Mouse (Mus musculus) right cerebral cortex, postnatal 36 days (tissue): ENCODE results near the gene Hsf5.

Experiments
- DNase-seq, 2 experiments: peaks; one replicate each; pipeline ENCODE4 v3.0.0; 2022; ENCODE audit warnings: low spot score in 2 of 2, mixed read lengths in 1 of 2

The Hsf5 gene

DNA sequence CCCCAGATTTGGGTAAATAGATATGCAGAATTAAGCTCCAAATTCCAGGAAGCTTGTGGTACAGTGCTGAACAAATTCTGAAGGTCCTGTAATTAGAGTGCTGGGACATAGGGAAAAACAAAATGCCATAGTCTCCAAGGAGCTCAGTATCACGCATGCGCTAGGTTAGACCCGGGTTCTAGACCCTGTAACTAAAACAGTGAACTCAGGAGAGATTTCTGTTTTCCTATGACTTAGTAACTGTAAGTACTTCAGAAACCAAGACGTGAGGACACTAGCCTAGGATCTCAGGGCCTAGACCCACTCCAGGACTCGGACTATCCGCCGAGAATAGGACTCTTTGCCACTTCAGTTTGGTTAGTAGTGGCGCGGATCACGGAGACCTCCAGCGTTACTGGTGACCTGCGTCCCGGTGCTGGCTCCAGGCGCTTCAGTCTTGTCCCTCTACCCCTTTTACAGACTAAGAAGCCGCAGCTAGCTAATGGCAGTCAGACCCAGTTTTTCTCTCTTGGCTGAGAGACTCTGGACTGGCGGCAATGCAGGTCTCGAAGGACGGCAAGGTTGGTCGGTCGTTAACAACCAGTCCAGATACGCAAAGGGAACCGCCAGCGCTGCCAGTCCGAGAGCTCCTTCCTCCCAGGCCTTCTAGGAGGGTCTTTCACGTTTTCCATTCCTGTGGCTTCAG, 26.0 kb upstream of the Hsf5 start:
- peak in 1 of 2 experiments; percentile 26 for DNase-seq

DNA sequence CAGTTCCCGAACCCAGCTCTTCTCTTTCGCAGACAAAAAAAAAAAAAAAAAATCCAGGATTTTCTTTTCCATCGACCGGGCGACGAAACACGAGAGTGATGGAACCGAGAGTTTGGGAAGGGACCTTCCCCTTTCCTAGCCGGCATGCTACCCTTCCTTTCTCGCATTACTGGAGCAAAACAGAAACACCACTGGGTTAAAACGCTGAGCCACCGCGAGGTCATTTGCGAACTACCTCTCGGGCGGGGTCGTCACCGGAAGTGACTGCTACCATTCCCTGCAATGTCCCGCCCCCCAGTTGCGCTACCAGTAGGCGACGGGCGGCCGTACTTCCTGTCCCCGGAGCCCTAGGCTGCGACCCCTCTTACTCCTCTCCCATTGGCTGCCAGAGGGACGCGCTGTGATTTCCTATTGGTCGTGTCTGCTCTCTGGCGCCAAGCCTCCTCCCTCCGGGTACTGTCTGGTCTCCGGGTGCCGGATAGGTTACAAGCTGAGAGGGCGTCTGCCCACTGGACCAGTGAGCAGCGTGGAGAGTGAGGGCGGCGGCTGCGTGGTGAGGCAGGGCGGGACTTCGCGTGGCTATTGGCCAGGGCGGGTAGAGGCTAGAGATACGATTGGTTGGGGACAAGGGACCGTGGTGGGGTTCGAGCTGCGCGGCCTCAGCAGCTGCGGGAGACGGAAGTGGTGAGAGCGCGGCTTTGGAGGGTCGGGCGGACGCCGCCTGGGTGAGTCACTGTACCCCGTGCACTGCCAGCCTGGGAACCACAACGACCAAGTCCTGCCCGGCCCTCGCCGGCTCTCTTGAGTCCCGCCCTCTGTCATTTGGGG, 25.2 kb upstream of the Hsf5 start, which contains the start of gene Mtmr4:
TSS of gene Mtmr4 (plus strand) at position 637 of the 828 bp plus-strand sequence.
- DNase-seq, result peak; percentile 100

DNA sequence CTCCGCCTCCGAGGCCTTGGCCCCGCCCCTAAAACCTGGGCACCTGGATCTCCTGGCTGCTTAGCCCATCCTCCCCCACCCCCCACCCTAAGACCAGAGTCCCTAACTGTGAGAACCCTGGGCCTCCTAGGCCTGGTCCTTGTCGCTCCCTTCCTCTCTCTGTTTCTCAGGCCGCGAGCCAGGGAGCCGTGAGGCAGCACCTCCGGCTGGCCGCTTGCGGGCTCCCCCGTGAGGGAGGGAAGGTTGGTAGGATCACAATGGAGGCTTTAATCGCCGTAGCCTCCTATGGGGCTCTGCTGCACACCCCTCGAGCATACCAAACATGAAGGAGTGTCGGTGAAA, 24.6 kb upstream of the Hsf5 start:
- no peak for DNase-seq

DNA sequence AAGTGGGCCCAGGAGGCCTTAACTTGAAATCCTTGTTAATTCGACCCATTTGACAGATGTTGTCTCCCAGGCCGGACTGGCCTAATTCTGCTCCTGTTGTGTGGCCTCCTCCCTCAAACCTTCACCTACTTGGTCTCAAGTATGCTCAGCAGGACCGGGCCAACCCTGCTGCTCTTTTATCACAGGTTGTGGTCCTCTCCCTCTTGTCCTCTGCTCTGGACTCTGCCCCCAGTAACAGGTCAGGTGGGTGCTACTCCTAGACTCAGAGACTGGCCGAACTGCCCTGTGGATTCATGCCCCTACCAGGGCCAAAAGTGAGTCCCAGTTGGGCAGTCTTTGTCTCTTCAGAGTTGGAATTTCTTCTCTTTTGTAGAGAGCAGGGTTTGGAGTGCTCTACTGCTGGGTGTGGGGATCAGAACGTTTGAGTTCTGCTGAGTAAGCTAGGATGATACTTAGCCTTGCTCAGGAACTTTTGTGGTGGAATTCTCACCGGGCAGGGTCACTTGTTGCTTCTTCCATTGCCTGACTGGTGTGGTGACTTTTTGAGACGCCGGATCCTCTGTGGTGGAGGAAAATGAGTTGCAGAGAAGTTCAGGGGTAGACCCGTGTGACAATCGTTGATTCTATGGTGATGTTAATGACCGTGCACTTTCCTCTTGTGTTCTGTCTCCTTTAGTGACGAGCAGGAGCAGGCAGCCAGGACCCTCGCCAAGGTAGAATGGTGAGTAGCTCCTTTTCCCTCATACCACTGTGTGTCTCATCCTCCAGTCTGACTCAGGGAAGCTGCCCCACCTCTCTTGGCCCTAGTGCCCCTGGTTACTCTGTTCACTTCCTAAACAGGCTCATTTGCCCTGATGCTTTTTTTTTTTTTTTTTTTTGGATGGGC, 24.0 kb upstream of the Hsf5 start:
- DNase-seq, result no peak

DNA sequence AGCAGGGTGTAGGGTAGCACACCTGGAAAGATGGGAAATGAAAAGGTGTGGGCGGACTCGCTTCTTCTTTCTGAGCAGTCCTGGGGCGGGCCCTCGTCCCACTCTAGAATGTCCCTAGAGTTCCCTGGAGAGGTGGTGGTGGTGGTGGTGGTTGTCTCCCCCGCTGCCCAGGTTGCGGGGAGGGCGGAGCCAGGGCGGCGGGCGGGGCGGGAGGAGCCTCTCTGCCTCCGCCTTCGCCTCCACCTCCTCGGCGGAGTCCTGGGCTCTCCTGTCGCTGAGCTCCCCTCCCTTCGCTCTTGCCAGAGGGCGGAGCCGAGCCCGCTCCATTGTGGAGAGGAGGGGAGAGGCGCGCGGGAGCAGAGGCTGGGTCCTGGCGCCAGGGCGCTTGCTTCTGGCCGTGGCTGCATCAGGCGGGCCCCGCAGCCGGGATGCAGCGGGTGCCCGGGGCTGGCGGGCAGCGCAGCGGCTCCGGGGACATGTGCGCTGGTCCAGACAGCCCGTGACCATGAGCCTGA, 21.6 kb upstream of the Hsf5 start:
- DNase-seq, result peak; percentile 84 to 86

DNA sequence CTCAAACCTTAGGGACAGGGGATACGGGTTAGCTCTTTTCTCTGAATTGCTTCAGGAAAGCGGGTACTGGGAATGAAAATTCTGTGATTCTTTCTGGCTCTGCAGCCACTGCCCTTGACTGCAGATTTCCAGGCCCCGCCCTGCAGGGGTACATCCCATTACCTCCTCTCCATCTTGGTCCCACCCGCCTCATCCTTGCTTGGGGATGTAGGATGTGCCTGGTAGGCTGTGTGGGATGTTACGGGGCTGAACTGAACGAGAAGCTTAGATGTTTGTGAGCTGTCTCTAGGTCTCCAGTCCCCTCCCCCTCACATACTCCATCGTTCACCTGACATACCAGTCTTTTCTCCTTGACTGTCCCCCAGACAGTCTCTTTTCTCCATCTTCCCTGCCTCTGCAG, 21.0 kb upstream of the Hsf5 start:
- no peak for DNase-seq

DNA sequence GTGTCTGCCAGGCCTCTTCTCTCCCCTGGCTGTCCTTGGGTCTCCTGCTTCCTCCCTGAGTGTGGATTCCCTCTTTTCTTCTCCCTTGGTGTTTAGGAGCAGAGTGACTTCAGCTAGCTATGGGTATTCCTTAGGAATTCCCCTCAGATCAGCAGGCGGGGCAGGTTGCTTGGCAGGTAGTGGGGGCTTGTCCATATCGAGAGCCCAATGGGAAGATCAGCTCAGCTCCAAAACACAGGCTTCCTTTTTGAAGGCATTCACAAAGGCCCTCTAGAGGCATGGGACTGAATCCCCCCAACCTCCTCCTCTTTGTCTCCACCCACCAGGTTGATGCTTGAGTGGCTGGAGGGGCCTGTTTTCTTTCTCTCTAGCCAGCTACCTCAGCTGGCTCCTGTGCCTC, 20.5 kb upstream of the Hsf5 start:
- no peak for DNase-seq

DNA sequence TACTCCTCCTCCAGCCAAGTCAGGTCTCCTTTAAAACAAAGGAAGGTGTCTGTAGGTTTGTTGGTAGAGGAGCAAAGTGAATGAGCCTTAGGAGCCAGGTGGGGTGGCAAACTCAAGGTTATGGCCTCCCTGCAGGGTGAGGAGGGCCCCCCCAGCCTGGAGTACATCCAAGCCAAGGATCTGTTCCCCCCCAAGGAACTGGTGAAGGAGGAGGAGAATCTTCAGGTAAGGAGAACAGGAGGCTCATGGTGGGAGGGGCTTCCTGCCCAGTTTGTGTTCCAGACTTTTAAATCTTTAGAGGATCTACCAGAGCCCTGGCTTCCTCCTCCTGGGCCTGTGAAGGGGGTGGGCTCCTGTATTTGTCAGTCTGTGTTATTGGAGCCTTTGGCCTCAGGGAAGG, 19.9 kb upstream of the Hsf5 start:
- no peak for DNase-seq

DNA sequence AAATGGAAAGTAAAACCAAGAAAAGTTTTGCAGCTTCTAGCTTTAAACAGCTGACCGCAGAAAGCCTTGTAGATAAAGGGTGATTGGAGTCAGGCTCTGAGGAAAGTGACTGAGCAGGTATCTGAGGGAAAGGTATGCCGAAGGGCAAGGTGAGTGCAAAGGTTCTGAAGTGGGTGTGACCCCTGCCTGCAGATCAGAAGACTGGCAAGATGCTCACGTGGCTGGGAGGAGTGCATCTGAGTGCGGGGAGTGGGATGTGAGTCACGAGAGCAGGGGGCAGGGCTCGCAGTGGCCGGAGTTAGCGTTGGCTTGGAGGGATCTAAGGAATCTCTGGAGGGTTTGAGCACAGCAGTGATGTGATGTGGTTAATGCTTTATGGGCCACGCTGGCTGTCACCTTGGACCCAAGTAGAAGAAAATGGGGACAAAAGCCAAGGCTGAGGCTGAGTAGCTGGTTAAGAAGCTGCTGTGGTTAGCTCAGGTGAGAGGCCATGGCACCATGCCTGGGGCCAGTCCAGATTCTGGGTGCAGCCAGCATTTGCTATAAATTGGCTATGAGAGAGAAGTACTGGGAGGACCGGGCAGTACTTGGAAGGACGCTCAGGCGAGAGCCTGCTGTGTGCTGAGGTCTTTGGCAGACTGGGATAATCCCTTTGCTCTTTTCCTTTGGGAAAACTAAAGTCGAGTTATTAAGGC, 17.4 kb upstream of the Hsf5 start:
- DNase-seq, result no peak

DNA sequence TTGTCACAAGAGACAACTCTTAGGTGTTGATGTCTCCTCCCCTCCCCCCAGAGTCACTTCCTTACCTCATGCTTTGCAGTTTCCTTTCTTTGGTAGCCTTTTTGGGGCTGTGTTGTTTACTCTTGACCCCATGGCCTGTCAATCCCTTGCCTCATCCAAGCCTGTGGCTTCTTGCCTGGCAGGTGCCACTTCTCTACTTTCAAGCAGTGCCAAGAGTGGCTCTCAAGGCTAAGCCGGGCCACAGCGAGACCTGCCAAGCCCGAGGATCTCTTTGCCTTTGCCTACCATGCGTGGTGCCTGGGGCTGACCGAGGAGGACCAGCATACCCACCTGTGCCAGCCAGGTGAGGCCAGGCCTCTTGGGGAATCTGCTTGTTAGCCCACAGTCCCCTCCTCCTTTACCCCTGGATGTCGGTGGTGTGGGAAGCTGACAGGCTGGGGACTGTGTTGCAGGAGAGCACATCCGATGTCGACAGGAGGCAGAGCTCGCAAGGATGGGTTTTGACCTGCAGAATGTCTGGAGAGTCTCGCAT, 16.6 kb upstream of the Hsf5 start:
- no peak for DNase-seq

DNA sequence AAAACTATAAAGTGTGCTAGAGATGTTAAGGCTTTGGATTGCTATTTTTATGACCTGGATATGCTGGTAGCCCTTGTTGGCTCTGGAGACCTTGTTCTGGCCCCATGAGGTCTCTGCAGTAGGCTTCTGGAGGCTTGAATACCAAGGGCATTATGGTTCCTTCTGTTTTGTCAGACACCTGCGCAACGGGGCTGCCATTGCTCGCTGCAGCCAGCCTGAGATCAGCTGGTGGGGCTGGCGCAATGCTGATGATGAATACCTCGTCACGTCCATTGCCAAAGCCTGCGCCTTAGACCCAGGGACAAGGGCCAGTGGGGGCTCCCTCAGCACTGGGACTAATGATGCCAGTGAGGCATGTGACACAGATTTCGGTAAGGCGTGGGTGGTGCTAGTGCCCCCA, 14.7 kb upstream of the Hsf5 start:
- DNase-seq, result no peak

DNA sequence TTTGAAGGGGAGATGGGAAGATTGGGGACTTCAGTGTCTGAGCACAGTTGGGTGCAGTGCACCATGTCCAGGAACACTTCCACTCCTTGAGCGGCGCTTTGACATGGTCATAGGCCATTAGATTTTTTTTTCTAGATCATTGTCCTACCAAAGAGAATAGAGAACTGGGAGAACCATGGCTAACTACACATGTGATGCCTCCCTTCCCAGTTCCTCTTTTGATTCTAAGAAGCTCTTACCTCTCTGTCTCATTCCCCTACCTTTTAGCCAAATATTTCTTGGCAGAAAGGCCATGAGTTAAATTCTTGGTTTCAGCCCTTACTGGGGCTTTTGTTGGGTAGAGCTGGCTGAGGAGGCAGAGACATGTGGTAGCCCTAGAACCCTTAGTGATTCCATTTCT, 13.4 kb upstream of the Hsf5 start:
- no peak for DNase-seq

DNA sequence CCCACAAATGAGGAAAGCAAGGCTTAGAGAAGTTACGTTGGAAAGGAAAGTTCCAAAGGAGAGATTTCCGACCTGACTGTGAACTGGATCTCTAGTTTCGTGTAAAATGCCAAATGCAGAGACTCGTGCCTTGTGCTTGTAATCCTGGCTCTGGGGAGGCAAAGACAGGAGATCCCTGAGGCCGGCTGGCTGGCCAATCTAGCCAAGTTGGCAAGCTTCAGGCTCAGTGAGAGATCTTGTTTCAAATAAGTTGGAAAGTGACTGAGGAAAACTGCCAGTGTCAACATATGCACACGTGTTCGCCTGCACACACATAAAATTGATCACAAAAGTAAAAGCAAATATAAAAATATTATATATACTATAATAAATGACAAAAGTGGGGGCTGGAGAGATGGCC, 7.7 kb upstream of the Hsf5 start:
- no peak for DNase-seq

DNA sequence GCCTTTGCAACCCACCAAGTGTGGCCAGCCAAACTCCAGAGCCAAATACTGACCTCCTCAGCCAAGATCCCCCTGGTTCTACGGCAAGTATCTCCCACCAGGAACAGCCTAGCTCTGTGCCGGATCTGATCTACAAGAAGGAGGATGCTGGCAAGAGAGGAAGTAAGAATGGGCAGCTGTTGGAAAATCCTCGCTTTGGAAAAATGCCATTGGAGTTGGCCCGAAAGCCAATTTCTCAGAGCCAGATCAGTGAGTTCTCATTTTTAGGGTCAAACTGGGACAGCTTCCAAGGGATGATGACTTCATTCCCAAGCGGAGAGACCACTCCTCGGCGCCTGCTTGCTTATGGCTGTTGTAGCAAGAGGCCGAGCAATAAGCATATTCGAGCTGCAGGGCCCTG, 5.4 kb upstream of the Hsf5 start:
- no peak for DNase-seq

DNA sequence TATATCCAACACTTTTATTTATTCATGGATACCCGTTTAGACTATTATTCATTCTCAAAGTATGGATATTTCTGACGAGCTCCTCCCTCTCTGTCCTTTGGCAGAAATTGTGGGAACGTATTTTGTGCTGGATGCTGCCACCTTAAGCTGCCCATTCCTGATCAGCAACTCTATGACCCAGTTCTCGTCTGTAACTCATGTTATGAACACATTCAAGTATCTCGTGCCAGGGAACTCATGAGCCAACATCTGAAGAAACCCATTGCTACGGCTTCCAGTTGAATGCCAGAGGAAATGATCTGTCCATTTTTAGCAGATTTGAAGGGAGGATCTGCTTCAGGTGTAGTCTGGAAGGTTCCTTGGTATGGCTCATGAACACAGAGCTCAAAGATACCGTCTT, 3.0 kb upstream of the Hsf5 start:
- DNase-seq, result no peak

DNA sequence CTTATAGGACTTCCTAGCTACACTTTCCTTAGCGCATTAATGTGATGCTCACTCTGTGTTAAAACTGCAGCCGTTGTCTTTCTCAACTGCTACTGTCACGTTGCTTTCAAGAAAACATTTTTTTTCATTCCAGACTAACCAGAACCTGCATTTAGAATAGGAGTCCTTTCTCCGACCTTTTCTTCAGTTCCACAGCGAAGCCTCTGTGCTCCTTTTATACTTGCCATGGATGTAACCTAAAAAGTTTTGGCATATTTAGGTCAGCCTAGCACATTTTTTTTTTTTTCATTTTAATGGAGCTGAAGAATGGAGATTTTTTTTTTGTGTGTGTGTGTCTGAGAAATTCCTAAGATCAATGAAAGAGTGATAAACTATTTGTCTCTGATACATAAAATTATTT, 1.4 kb upstream of the Hsf5 start:
- DNase-seq, result no peak

DNA sequence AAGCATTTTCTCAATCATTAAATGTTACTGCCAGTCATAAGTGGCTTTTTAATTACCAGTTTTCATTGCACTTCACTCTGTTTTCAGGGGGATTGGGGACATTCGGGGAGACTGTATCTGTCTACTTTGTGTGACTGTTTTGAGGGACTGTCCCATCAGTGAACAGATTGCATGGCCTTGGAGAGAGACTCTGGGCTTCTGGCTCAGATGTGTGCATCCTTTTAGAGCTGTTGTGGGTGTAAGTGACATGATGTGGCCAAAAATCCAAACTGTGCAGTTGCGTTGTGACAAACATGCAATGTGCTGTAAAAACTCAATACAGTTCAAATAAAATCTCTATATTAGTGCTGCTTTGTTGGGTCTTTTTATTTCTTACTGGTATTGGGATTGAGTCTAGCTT, 1.0 kb upstream of the Hsf5 start:
- no peak for DNase-seq

DNA sequence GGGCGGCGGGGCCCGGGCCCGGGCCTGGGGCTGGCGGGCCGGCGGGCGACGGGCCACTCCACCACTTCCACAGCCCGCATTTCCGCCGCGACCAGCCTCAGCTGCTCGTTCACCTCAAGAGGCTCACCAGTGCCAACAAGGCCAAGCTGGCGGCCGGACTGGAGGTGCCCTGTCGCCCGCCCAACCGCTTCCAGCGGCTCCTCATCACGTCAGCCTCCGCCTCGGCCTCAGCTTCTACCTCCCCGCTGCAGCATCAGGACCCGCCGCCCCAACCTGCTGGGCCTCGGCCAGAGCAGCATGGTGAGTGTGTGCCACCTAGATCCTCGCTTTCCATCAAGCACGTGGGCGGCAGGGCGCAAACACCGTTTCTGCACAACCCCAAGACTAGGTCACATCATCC, 642 bp downstream of the Hsf5 start:
- no peak for DNase-seq

DNA sequence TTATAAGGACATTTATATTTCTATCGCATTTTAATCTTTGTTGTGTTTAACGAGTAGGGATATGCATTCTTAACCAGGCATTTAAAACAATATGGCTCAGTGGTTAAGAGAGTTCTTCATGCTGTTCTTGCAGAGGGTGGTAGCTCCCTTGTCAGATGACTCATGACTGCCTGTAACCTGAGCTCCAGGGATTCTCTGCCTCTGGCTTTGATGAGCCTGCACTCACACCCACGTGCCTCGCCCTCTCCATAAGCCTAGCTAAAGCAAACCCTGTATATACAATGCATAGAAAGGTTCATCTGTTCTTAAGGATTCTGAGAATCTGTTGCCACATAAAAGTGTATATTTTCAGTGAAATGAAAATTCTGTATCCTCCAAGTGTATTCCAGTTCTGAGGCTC, 6.2 kb downstream of the Hsf5 start:
- DNase-seq, result no peak

DNA sequence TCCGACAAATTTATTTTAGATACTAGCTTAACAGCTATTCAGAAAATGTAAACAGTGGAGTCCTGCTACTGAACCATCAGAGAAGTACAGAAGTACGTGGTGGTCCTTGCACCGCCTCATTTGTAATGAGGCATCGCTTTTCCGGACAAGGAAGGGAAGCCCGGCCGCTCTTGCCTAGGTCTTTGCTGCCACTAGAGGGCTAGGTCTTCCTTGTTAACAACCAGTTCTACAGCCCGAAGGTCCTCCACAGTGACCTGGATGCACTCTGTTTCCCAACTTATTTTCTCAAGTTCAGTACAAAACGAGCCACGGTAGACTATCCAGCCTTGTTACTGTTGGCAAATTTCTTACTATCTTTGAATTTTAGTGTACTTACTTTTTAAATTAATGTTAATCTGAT, 12.9 kb downstream of the Hsf5 start:
- no peak for DNase-seq

DNA sequence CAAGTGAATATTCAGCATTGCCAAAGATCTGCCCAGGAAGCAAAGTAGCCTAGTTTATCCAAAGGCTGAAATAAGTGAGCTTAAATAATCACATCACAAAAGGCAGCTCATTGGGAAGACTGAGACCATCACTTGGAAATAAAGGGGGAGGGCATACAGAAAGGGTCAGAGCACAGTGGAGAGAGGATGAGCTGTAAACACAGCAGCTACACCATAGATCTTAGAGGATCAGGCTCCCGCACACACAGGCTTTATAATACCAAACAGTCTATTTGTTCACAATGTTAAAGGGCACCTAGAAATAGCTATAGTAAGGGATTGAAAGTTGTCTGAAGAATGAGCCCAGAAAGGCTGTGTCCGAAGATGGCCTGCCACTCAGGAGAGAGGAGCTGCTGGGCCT, 21.8 kb downstream of the Hsf5 start:
- no peak for DNase-seq
